Mouse (Mus musculus) left cerebral cortex, adult 11 months (tissue): ENCODE results near the gene Phtf2.

ENCODE experiments used
- DNase-seq: peaks from one replicate; pipeline ENCODE4 v3.0.0; 2022; ENCODE audit warnings: low spot score

Phtf2 gene

DNA sequence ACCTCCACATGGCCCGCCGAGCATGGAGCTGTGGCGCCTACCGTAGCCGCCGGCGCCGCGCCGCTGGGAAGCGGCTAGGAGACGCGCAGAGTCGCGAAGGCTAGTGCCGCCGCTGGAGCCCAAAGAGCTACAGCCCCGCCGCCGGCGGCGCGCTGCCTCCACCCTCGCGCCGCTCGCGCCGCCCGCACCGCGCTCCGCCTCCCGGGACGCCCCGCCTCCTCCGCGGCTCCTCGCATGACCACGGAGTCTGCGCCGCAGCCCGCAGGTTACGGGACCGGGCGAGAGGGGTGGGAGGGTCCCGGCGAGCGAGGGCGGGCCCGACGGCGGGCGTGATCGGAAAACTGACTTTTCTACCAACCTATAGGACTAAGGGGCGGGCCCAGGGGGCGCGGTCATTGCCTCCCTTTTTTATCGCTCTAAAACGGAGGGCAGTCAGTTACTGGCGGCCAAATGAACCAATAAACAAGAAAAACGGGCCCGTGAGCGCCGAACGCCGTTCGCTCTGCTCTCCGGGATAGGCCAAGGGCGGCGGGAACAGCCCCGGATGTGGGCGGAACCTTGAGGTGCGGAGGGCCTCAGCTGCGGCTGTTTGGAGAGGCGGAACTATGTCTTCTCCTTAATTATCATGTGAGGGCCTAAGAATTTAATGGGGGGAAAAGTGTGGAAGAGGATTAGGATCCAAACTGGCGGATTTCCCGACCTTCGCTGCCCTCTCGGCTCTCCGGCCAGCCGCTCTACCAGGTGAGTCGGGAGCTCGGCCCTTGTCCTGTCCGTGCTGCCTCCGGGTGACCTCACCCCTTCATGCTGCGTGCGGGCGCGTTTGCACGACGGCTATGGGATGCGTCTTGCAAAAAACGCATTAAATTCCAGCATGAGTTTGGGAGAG, at the start of gene Phtf2, which contains the start of gene Tmem60:
Phtf2 (minus strand) TSS at position 210 of the 886 bp plus-strand sequence.
Tmem60 (plus strand) TSS at position 277 of the 886 bp plus-strand sequence.
- DNase-seq = peak; percentile 98

DNA sequence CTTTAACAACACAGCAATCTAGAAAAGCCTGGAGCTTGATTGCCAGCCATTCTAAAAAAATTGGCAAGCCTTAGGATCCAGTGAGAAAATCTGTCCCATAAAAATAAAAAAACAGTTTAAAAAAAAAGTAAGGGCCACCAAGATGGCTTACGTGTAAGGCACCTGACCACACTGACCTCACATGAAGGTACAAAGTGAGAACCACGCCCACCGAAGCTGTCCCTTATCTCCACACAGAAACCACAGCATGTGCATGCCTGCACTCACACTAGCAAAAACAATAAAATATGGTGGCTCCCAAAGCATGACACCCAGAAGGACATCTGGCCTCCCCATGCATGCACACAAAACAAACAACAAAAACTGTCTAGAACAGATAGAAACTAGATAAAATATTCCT, 49.4 kb upstream of the Phtf2 start:
- no peak for DNase-seq

DNA sequence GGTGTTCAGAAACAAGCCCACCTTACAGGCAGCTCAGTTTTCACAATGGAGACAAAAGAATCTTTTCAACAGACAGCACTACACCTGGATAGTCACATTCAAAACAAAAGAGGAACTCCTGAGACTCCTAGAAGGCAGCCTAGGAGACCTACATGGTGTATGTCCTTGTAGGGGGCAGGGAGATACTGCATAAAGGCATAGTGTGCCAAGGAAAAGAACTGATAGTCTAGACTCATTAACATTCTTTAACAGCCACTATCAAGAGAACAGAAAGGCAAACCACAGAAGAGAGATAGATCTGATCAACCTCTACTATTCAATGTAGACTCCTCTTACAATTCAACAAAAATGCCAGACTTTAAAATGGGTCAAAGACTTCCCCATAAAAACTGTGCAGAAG, 48.5 kb upstream of the Phtf2 start:
- DNase-seq = no peak

DNA sequence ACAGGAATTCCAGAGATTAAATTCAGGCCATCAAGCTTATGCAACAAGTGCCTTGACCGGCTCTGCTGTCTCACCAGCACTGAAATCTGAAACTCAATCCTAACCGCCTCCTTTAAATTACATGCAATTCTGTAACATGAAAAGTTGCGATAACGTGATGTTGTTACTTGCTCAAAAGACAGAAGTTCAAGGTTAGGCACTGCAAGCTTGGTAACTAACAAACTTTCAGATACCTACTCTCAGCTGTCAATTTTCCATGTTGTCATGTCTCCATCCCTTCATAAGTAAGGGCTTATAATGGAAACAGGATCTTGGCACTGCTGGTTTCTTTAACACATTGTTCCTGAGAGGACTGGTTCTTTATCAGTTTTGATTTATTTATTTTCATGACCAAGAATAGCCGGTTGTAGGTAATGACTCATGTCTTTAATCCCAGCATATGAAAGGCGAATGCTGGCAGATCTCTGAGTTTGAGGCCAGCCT, 47.8 kb upstream of the Phtf2 start:
- DNase-seq = no peak

DNA sequence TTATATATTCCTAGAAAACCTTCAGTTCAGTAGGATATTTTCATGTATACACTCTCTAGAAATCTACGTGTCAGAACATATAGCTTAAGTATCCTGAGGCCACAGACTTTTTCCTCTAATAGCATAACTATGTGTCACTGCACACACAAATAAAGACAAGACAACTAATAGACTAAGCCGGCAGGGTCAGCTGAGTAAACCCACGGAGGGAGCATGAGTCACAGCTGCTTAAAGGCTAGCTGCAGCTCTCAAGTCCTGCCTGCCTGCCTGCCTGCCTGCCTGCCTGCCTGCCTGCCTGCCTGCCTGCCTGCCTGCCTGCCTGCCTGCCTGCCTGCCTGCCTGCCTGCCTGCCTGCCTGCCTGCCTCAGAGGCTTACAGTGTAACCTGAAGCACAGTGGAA, 43.5 kb upstream of the Phtf2 start:
- no peak for DNase-seq

DNA sequence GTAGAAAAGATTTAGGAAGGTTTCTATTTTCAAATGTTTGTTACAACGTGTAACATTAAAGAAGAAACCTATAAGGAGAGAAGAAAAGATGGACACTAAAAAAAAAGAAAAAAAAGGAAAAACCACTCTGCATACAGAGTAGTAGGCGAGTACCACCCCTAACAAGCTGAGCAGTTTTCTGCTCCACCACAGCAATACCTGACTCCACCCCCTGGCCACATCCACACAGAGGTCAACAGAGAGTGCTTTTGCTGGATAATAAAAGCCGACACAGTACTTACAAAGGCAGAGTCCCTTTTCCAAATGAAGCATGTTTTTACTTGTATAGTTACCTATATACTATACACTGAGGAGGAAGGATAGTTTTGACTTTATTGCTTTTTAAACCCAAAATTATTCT, 42.7 kb upstream of the Phtf2 start:
- no peak for DNase-seq

DNA sequence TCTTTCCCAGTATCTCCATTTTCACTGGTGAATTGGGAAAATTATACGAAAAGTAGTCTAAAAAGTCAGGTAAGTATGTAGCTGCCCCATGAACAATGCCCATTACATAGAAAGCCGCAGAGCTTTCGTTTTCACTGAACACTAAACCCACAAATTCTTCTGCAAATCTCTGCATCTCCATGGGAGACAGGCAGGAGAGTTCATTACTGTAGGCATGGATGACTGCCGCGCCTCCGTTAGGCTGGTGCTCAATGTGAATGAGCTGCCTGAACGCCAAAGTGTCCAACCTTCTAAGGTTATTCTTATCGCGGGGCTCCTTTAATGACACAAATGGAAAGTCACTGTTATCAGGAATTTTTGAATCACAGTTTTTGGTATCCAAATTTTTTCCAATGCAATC, 37.6 kb upstream of the Phtf2 start:
- no peak for DNase-seq

DNA sequence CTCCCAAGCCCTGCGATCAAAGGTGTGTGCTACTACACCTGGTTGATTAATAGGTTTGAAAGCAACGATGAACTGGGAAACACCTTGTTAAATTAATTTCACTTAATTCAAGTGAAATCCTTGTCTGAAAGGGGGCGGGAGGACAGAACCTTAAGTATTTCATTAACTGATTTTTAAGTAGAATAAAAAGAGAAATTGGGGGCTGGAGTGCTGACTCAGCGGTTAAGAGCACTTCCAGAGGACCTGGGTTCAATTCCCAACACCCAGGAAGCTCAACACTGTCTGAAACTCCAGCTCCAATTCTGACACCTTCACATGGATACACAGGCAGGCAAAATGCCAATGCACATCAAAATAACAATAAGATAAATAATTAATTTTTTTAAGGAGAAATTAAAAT, 37.0 kb upstream of the Phtf2 start:
- no peak for DNase-seq

DNA sequence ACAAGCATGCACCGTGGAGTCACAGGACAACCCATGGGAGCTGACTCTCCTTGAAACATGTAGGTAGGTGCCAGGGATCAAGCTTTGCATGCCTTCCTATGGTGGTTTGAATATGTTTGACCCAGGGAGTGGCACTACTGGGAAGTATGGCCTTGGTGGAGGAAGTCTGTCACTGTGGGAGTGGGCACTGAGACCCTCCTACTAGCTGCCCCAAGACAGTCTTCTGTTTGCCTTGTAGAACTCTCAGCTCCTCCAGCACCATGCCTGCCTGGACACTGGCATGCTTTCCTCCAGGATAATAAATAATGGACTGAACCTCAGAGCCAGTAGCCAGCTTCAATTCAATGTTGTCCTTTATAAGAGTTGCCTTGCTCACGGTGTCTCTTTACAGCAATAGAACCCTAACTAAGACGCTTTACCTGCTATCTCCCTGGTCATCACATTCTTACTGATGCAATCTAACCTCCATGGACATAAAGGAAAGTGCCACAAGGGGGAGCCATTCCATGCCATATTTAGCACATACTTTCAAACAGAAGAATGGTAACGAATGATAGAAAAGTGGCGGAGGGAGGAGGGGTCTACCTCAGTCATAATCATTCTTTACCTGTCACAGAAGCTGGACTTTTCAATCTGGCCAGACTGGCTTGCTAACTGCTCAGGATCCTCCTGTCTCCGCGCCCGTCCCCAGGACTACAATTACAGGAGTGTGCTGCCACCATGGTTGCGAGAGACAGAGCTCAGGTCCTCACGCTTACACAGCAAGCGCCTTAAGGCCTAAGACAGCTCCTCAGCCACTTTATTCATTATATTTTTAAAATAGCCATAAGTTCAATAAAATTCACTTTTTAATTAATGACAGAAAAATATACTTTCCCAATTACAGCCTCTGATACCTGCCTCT, 31.7 kb upstream of the Phtf2 start:
- peak; percentile 44 for DNase-seq

DNA sequence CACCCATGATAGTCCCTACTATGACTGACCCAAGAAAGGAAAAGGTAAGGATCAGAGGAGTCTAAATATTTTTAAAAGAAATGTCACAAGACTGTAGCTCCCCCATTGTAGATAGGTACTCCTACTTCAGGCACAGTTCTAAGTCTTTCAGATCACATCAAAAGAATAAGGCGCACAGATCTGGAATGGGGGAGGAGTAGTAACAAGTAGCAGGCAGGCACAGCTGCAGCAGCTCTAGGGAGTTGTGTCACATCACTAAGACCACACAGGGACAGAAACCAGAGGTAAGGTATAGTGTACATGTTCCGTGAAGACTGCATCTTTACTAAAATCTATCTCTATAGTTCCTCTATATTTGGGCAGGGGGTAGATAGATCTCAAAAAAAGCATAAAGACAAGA, 29.8 kb upstream of the Phtf2 start:
- DNase-seq = no peak

DNA sequence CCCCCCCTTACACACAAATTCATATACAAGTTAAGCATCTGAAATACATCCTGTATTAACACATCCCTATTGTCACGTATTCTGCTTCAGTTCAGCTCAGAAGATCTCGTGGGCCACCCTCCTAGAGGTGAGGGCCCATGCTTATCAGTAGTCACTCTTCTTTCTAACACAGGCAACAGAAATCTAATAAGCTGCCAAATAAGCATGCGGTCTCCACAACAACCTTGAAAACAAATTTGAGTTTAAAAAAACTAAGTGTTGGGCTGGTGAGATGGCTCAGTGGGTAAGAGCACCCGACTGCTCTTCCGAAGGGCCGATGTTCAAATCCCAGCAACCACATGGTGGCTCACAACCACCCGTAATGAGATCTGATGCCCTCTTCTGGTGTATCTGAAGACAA, 24.3 kb upstream of the Phtf2 start:
- DNase-seq = no peak

DNA sequence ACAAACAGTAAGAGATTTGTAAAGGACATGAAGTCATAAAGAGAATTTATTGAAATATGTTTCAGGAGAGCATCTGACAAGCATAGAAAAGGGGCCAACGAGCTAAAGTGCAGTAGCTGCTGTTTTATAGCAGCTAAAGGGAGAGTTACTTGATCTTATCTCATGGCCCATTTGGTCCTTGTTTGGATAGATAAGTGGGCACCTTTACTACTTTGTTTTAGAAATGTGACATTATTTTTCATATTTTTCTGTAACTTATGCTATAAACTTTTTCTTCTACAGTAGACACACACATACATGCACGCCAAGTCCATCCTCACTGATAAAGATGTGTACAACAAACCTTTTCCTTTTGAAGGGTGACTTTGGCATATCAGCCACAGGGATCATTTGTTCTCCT, 23.5 kb upstream of the Phtf2 start:
- no peak for DNase-seq

DNA sequence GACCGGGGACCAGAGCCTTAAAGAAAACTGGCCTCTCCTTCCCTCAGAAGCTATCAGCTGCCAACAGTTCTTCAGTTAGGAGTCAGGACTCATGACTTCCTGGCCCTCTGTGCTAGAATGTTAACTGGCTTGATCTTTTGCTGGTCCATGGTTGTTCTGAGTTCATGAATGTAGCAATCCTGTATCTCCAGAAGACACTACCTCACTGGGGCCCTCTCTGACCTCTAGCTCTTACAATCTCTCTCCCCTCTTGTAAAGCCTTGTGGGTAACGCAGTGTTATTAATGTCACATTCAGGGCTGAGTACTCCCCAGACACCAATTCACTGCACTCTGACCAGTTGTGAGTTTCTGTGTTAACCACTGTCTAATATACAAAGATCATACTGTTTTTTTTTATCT, 22.7 kb upstream of the Phtf2 start:
- DNase-seq = no peak

DNA sequence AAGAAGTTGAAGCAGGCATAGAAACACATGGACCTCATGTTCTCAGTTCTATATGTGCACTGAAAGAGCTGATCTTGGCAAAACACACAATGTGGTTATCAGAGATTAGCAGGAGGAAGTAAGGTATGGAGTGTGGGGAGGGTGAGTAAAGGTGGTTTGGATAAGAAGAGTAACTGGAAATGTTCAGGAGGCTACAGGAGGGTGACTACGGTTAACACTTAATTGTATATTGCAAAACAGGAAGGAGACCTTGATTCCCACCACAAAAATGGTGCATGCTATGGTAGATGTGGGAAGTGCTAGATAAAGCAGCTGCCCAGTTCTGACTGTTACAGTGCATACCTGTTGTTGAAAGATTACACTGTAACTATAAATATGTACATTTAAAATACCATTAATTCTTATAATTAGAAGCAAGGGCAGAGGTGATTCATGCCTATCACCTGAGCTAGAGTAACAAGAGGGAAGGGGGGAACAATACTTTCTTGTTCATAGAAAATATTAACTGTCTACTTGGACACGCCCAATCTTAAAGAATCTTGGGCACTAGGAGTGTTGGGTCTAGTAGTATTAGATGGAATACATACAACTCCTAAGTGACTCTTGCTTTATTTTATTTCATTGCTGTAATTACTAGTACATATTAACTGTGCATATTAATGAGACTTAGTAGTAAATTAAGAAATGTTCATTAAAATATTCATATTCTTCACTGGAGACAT, 15.7 kb upstream of the Phtf2 start:
- no peak for DNase-seq

DNA sequence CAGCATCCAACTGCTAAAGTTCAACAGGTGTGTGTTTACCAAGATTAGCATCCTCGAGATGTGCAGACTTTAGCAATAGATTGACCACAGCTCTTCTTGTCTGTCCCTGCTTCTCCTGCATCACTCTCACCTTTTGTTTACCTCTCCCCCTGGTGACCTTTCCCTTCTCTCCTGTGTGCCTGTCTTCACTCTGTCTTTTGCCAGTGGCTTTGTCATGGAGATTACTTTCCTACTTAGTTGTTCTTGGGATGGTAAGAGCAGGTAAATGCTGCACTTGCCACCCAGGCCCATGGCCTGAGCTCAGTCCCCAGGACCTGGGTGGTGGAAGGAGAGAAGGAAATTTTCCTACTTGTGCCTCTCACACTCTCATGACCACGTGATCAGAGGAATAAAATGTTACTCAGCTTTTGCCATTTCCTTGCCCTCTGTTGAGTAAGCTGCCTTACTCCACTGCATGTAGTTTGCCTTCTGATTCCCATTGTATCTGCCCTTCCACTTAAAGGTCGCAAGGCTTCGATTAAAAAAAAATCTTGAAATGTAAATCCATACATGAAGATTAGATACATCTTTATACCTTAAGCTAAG, 2.2 kb upstream of the Phtf2 start:
- DNase-seq = no peak

DNA sequence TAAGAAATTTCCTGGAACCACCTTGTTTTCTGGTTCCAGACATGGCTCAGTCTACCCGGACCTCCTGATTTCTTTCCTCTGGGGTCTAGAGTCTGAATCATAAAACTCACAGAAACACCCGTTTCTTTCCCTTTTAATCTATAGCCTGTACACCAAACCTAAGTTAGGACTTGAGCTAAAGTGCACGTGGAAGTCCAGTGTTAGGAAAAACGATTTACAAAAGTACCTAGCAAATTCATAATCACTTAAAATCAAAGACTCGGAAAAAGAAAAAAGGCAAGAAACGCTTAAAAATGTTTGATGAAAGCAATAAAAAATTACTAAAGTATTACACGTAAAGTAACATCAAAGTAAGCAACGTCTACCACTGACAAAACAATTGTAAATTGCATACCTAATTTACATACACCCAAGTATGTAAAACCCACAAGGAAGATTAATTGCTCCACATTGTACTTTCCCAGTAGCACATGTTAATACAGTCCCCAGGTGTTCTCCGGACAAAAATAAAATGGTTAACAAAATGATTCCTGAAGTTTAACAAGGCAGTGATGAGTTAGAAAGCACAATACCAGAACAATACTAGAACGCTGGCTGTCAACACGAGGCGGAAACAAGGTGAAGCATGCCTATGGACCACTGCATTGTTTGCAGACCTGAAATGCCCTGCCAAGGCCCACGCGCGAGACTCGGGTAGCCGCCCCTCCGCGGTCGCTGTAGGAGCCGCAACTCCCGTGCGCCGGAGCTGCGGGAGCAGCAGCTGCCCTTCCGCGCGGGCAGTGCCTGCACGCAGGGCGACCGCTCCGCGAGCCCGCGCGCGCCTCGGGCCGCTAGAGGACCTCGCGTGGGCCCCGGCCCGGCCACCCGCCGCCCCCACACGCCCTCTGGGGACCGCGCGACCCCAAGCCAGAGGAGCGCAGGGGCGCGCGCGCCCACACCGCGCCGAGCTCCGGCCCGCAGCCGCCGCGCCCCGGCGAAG, 838 bp downstream of the Phtf2 start:
- DNase-seq = peak; percentile 25

DNA sequence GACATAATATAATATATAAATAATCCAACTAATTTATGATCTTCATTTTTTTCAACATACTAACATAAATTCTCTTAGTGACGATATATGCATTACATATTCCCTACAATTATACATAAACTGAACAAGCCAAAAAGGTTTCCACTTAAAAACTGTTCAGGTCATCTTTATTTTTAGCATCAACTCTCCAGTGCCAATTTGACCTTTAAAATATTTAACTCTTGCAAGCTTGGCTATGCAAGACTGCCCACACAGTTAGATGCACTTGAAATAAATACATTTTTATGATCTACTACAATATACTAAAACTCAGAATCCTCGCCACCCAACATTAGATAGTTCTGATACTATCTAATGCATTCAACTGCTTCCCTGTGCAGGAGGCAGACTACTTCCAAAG, 1.5 kb downstream of the Phtf2 start:
- DNase-seq = no peak

DNA sequence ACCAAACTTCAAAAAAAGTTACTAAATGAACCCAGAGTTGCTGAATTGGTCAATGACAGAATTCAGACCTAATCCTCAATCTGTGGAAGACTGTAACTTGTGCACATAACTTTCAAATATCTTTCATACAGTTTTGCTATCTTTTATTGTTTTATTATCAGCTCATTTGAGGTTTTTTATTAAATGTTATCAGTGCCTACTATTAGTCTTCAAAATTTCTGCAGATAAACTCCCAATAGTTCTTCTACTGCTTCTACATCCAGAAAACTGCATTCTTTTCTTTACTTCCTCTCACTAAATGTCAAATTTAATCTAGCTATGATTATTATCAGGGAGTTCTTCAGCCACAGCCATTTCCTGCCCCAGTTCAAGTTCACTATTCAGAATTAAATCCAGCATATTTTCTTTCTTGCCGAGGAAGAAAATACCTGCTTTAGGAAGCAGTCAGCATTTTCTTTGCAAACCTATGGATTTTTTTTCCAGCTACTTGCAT, 4.9 kb downstream of the Phtf2 start:
- no peak for DNase-seq

DNA sequence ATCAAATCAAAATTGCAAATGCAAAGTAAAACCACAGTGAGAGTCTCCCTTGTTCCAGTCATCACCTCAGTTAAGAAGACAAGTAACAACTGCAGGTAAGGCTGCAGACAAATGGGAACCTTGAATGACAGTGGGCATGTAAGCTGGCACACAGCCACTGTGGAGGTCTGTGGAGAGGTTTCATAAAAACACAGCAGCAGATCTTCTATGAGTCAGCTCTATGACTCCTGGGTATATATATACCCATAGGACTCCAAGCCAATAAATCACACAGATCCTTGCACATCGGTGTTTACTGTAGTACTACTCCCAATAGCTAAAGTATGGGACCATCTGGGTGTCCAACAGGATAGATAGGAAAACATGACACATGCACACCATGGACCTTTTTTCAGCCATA, 8.8 kb downstream of the Phtf2 start:
- DNase-seq = no peak

DNA sequence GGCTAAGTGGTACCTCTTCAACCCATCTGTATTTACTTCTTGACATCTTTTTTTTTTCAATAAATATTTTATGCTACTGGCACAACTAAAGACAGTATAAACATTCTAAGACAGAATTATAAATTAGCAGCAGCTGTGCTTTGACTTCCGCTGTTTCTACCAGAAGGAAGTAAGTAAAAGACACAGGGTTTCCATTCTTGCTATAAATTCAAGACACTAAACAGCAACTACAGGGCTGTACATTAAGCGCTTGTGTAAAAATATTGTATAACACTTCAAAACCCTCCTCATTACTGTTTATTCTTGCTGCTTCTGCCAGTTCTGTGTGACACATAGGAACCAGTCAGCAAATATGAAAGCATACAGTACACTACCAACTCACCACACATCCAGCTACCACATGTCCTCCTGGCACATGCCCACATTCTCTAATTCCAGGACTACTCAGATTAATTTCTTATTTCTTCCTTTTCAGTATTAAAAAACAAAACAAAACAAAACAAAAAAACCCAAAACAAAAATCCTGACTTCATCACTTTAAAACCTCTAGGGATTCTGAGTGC, 16.6 kb downstream of the Phtf2 start:
- no peak for DNase-seq
